9 mouse cellular contexts compared by ENCODE assay signal in the genomic region with DNA sequence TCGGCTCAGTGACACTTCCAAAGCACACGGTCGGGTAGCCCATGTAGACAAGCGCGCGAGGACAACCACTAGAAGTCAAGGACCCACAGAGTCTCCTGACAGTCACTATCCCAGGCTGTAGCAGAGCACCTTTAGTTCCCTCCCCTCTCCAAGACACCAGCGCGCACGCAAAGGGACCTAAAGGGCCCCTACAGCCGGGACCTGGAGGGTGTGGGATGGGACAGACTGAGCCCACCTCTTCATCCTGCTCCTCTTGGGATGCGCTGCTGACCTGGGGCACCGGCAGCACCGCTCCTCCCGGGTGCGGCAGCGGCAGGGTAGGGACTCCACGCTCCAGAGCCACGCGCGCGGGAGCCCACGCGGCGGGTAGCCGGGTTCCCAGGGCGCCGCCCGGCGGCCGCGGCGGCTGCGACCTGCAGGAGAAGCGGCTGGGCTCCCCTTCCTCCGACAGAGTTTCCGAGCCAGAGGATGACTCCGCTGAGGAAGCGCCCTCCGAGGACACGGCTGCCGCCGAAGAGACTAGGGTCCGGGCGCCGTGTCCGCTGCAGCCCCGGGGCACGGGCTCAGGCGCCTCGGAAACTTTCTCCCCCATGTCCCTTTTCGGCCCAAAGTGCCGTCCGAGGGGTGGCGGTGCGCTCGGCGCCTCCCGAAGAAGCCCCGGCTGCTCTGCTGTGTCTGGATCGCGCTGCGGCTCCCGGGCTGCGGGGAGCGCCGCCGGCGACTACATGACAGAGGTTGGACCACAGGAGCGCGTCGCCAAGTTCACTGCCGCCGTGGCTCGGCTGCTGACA. TPM values are rescaled to one million over a fixed set of nuclear protein-coding genes. Genes with fewer than 3 reads are reported as not detected.
DNase-seq lines count a peak whose midpoint lies in the region; ATAC-seq and TF ChIP-seq lines count a peak whose summit lies in the region.
"Had no signal": no experiment of that assay in that cellular context is flagged by ENCODE, and none has a peak within 500 bp of the region (broad histone marks: within the 10 kb centered on the region; RNA-seq: fewer than 3 reads in every experiment).

No protein-coding gene starts in this region.

- 0 out of 2 replicates have a peak overlapping the region, but pooled peaks have one; percentile 7 for H3K27ac ChIP-seq in cortical plate, adult 2 months (ENCODE audit: insufficient read depth, low read length)
- no peak overlapping the region for H3K27ac ChIP-seq in intestine, embryonic 15.5 days
- no peak overlapping the region for H3K27ac ChIP-seq in liver, embryonic 12.5 days
- peak overlapping the region; percentile 19; the same call in 1 of the 2 replicates for H3K27ac ChIP-seq in neural tube, embryonic 15.5 days (replicated peaks)

- H3K9me3 ChIP-seq in intestine, embryonic 15.5 days = no peaks in the 10 kb centered on the region
- H3K9me3 ChIP-seq in liver, embryonic 12.5 days (replicated peaks) = no peaks in the 10 kb centered on the region
- no peaks in the 10 kb centered on the region for H3K9me3 ChIP-seq in neural tube, embryonic 15.5 days (replicated peaks)

- H3K27me3 ChIP-seq in intestine, embryonic 15.5 days (replicated peaks) = peaks cover 20% of the 10 kb centered on the region
- peaks cover 66% of the 10 kb centered on the region for H3K27me3 ChIP-seq in liver, embryonic 12.5 days (replicated peaks)
- H3K27me3 ChIP-seq in neural tube, embryonic 15.5 days (replicated peaks) = peaks cover 43% of the 10 kb centered on the region
- H3K27me3 ChIP-seq: CH12.LX had no signal

- TF ChIP-seq CTCF in cortical plate, adult 2 months (IDR thresholded peaks at IDR 0.05; ENCODE audit: extremely low read depth, insufficient read depth, low read length) = no peak

- under 1% methylated on average over 73 of the region's 74 CpGs for WGBS in intestine, embryonic 15.5 days
- under 1% methylated on average over 72 of the region's 74 CpGs for WGBS in liver, embryonic 12.5 days (ENCODE audit: insufficient replicate concordance)
- under 1% methylated on average over 73 of the region's 74 CpGs for WGBS in neural tube, embryonic 15.5 days

- no peaks in the 10 kb centered on the region for H3K4me1 ChIP-seq in cortical plate, adult 2 months (ENCODE audit: control insufficient read depth, insufficient read depth, low read length)
- H3K4me1 ChIP-seq in intestine, embryonic 15.5 days (replicated peaks) = peaks cover 5% of the 10 kb centered on the region
- H3K4me1 ChIP-seq in liver, embryonic 12.5 days = peaks cover 4% of the 10 kb centered on the region; the same call in 1 of the 2 replicates
- peaks cover 25% of the 10 kb centered on the region for H3K4me1 ChIP-seq in neural tube, embryonic 15.5 days

- no peak for TF ChIP-seq POLR2A in cortical plate, adult 2 months (IDR thresholded peaks at IDR 0.05; ENCODE audit: extremely low read depth, insufficient read depth, low read length)

- peak overlapping the region; percentile 54 for H3K9ac ChIP-seq in intestine, embryonic 15.5 days
- H3K9ac ChIP-seq in liver, embryonic 12.5 days = peak overlapping the region; percentile 27; the same call in 1 of the 2 replicates
- peak overlapping the region; percentile 61 for H3K9ac ChIP-seq in neural tube, embryonic 15.5 days (replicated peaks)

- H3K4me2 ChIP-seq in intestine, embryonic 15.5 days (replicated peaks) = peak overlapping the region; percentile 91
- H3K4me2 ChIP-seq in liver, embryonic 12.5 days = peak overlapping the region; percentile 79
- H3K4me2 ChIP-seq in neural tube, embryonic 15.5 days = peak overlapping the region; percentile 98

- DNase-seq in kidney, adult 11 months = peak; percentile 34
- no peak for DNase-seq in kidney, adult 18-20 months
- DNase-seq in gastrocnemius, postnatal 4 days (ENCODE audit: low spot score in 2 of 2) = peak; percentile 50 to 63
- DNase-seq in urinary bladder, postnatal 36 days (ENCODE audit: low spot score in 2 of 2) = peak; percentile 42

- H3K36me3 ChIP-seq in intestine, embryonic 15.5 days = no peaks in the 10 kb centered on the region
- no peaks in the 10 kb centered on the region for H3K36me3 ChIP-seq in liver, embryonic 12.5 days
- no peaks in the 10 kb centered on the region for H3K36me3 ChIP-seq in neural tube, embryonic 15.5 days

- H3K4me3 ChIP-seq in cortical plate, adult 2 months (ENCODE audit: insufficient read depth, low read length) = peak overlapping the region; percentile 38
- peak overlapping the region; percentile 68 for H3K4me3 ChIP-seq in intestine, embryonic 15.5 days (replicated peaks)
- peak overlapping the region; percentile 58 for H3K4me3 ChIP-seq in liver, embryonic 12.5 days
- H3K4me3 ChIP-seq in neural tube, embryonic 15.5 days (replicated peaks) = peak overlapping the region; percentile 69

- ATAC-seq in intestine, embryonic 15.5 days = peak; percentile 77
- no peak for ATAC-seq in liver, embryonic 12.5 days
- ATAC-seq in neural tube, embryonic 15.5 days (ENCODE audit: low FRiP score) = peak; percentile 77

RNA-seq across cellular contexts. Expression of a gene that starts 0.5 kb away (rescaled TPM):
- polyA plus RNA-seq in cortical plate, adult 2 months (2012; rRNA removed) = 19.6 and 20.1 TPM in 2 replicates
- 10 to 100 TPM; 45.1 to 46.7 TPM for total RNA-seq in gastrocnemius, postnatal 4 days (2021)
- 19.4 and 20.3 TPM in 2 replicates for polyA plus RNA-seq in intestine, embryonic 15.5 days (2015; fragmentation: Nextera tagmentation; extraction: Ambion mirVana)
- 4.7 and 6.5 TPM in 2 replicates for polyA plus RNA-seq in liver, embryonic 12.5 days (2016; fragmentation: Nextera tagmentation; extraction: Ambion mirVana)
- 24.7 and 31.8 TPM in 2 replicates for polyA plus RNA-seq in neural tube, embryonic 15.5 days (2015; fragmentation: Nextera tagmentation; extraction: Ambion mirVana)

Comparison
In these comparisons a context has a peak if more than half of its experiments do, and no peak if none do; other contexts are left out.
1. H3K27ac ChIP-seq: peak in cortical plate, adult 2 months (single experiment) and neural tube, embryonic 15.5 days (single experiment); none in intestine, embryonic 15.5 days (single experiment) and liver, embryonic 12.5 days (single experiment).
2. Peak in every context shown above with its lines, with median percentiles within 50 percentile points of each other: H3K4me3 ChIP-seq, H3K4me2 ChIP-seq and H3K9ac ChIP-seq.